Mouse (Mus musculus): ENCODE measurements around the gene Nr2c2. TPM values are rescaled to one million over a fixed set of nuclear protein-coding genes. Genes with fewer than 3 reads are reported as not detected.
A peak's percentile ranks its signal among the peaks of the same experiment; 100 is the strongest.

Gene Nr2c2
- polyA plus RNA-seq, 1 experiment from 2014 or later: 30.1 TPM

- H3K36me3 ChIP-seq (ENCODE audit: control insufficient read depth, insufficient read depth, low read length): no peaks in the 10 kb centered on the region
- H3K9me3 ChIP-seq (ENCODE audit: control insufficient read depth, low read length): no peaks in the 10 kb centered on the region
- peak; percentile 99 for DNase-seq
- peak; percentile 98 for ATAC-seq (ENCODE audit: low FRiP score, low TSS enrichment)
- H3K4me3 ChIP-seq (replicated peaks; ENCODE audit: low read depth, low read length): peak overlapping the region; percentile 89
- H3K27ac ChIP-seq (replicated peaks; ENCODE audit: low read depth, low read length): peak overlapping the region; percentile 98
- peak overlapping the region; percentile 95 for H3K9ac ChIP-seq (replicated peaks; ENCODE audit: low read length)
- peaks cover 29% of the 10 kb centered on the region for H3K4me1 ChIP-seq (ENCODE audit: control insufficient read depth, insufficient read depth, low read length)
- peak overlapping the region; percentile 74 for H3K4me2 ChIP-seq (ENCODE audit: low read length)
- WGBS: under 1% methylated on average over 65 of the region's 81 CpGs
- no peaks in the 10 kb centered on the region for H3K27me3 ChIP-seq (ENCODE audit: control insufficient read depth, insufficient read depth, low read length)
These were observed 738 bp downstream of the Nr2c2 start for GRCm38 (mm10) chr6:92091767-92092489.

GRCm38 (mm10) chr6:92092737-92093136 is 1.5 kb downstream of the Nr2c2 start:
- H3K9me3 ChIP-seq (ENCODE audit: control insufficient read depth, low read length): no peaks in the 10 kb centered on the region
- WGBS: 16% methylated on average over 3 of the region's 3 CpGs
- no peaks in the 10 kb centered on the region for H3K27me3 ChIP-seq (ENCODE audit: control insufficient read depth, insufficient read depth, low read length)
- DNase-seq (peak; percentile 9), ATAC-seq (ENCODE audit: low FRiP score, low TSS enrichment) (no peak)
- H3K36me3 ChIP-seq (ENCODE audit: control insufficient read depth, insufficient read depth, low read length): no peaks in the 10 kb centered on the region
- H3K4me3 ChIP-seq (replicated peaks; ENCODE audit: low read depth, low read length): peak overlapping the region; percentile 89
- H3K4me2 ChIP-seq (ENCODE audit: low read length): peak overlapping the region; percentile 74
- peak overlapping the region; percentile 98 for H3K27ac ChIP-seq (replicated peaks; ENCODE audit: low read depth, low read length)
- peaks cover 29% of the 10 kb centered on the region for H3K4me1 ChIP-seq (ENCODE audit: control insufficient read depth, insufficient read depth, low read length)
- H3K9ac ChIP-seq (replicated peaks; ENCODE audit: low read length): peak overlapping the region; percentile 95

GRCm38 (mm10) chr6:92093869-92094268 is 2.7 kb downstream of the Nr2c2 start:
- Histone ChIP-seq H3K4me1 (ENCODE audit: control insufficient read depth, insufficient read depth, low read length) (peaks cover 29% of the 10 kb centered on the region), H3K4me3 (replicated peaks; ENCODE audit: low read depth, low read length) (no peak overlapping the region), H3K9ac (replicated peaks; ENCODE audit: low read length) (no peak overlapping the region), H3K4me2 (ENCODE audit: low read length) (peak overlapping the region; percentile 74; the same call in 1 of the 2 replicates), H3K9me3 (ENCODE audit: control insufficient read depth, low read length) (no peaks in the 10 kb centered on the region), H3K27ac (replicated peaks; ENCODE audit: low read depth, low read length) (no peak overlapping the region), H3K27me3 (ENCODE audit: control insufficient read depth, insufficient read depth, low read length) (no peaks in the 10 kb centered on the region), H3K36me3 (ENCODE audit: control insufficient read depth, insufficient read depth, low read length) (no peaks in the 10 kb centered on the region)
- DNase-seq (no peak), ATAC-seq (ENCODE audit: low FRiP score, low TSS enrichment) (no peak)
- 98% methylated on average over 2 of the region's 2 CpGs for WGBS

- Histone ChIP-seq H3K4me3 (replicated peaks; ENCODE audit: low read depth, low read length) (no peak overlapping the region), H3K27me3 (ENCODE audit: control insufficient read depth, insufficient read depth, low read length) (no peaks in the 10 kb centered on the region), H3K4me2 (ENCODE audit: low read length) (no peak overlapping the region), H3K27ac (replicated peaks; ENCODE audit: low read depth, low read length) (no peak overlapping the region), H3K4me1 (ENCODE audit: control insufficient read depth, insufficient read depth, low read length) (0 out of 2 replicates have a peak, but pooled peaks cover 4% of the 10 kb centered on the region), H3K36me3 (ENCODE audit: control insufficient read depth, insufficient read depth, low read length) (no peaks in the 10 kb centered on the region), H3K9ac (replicated peaks; ENCODE audit: low read length) (no peak overlapping the region), H3K9me3 (ENCODE audit: control insufficient read depth, low read length) (no peaks in the 10 kb centered on the region)
- ATAC-seq (ENCODE audit: low FRiP score, low TSS enrichment) (no peak), DNase-seq (no peak)
- 66% methylated on average over 2 of the region's 2 CpGs for WGBS
These were observed 9.6 kb downstream of the Nr2c2 start for GRCm38 (mm10) chr6:92100679-92101360.

GRCm38 (mm10) chr6:92124547-92124946 is 33.4 kb downstream of the Nr2c2 start:
- H3K27me3 ChIP-seq (ENCODE audit: control insufficient read depth, insufficient read depth, low read length): no peaks in the 10 kb centered on the region
- no peak overlapping the region for H3K27ac ChIP-seq (replicated peaks; ENCODE audit: low read depth, low read length)
- H3K36me3 ChIP-seq (ENCODE audit: control insufficient read depth, insufficient read depth, low read length): no peaks in the 10 kb centered on the region
- ATAC-seq (ENCODE audit: low FRiP score, low TSS enrichment) (no peak), DNase-seq (no peak)
- no peaks in the 10 kb centered on the region for H3K4me1 ChIP-seq (ENCODE audit: control insufficient read depth, insufficient read depth, low read length)
- H3K4me2 ChIP-seq (ENCODE audit: low read length): no peak overlapping the region
- no peaks in the 10 kb centered on the region for H3K9me3 ChIP-seq (ENCODE audit: control insufficient read depth, low read length)
- no peak overlapping the region for H3K4me3 ChIP-seq (replicated peaks; ENCODE audit: low read depth, low read length)
- no peak overlapping the region for H3K9ac ChIP-seq (replicated peaks; ENCODE audit: low read length)

GRCm38 (mm10) chr6:92126861-92127468 is 35.8 kb downstream of the Nr2c2 start:
- no peak overlapping the region for H3K4me2 ChIP-seq (ENCODE audit: low read length)
- ATAC-seq (ENCODE audit: low FRiP score, low TSS enrichment) (no peak), DNase-seq (no peak)
- no peak overlapping the region for H3K4me3 ChIP-seq (replicated peaks; ENCODE audit: low read depth, low read length)
- no peaks in the 10 kb centered on the region for H3K27me3 ChIP-seq (ENCODE audit: control insufficient read depth, insufficient read depth, low read length)
- H3K9ac ChIP-seq (replicated peaks; ENCODE audit: low read length): no peak overlapping the region
- WGBS: 95% methylated on average over 1 of the region's 1 CpGs
- H3K27ac ChIP-seq (replicated peaks; ENCODE audit: low read depth, low read length): no peak overlapping the region
- H3K36me3 ChIP-seq (ENCODE audit: control insufficient read depth, insufficient read depth, low read length): no peaks in the 10 kb centered on the region
- no peaks in the 10 kb centered on the region for H3K4me1 ChIP-seq (ENCODE audit: control insufficient read depth, insufficient read depth, low read length)
- H3K9me3 ChIP-seq (ENCODE audit: control insufficient read depth, low read length): no peaks in the 10 kb centered on the region

- no peak for DNase-seq
- Histone ChIP-seq H3K4me1 (ENCODE audit: control insufficient read depth, insufficient read depth, low read length) (no peaks in the 10 kb centered on the region), H3K27ac (replicated peaks; ENCODE audit: low read depth, low read length) (no peak overlapping the region), H3K9ac (replicated peaks; ENCODE audit: low read length) (no peak overlapping the region), H3K4me2 (ENCODE audit: low read length) (no peak overlapping the region), H3K9me3 (ENCODE audit: control insufficient read depth, low read length) (no peaks in the 10 kb centered on the region), H3K4me3 (replicated peaks; ENCODE audit: low read depth, low read length) (no peak overlapping the region), H3K36me3 (ENCODE audit: control insufficient read depth, insufficient read depth, low read length) (no peaks in the 10 kb centered on the region), H3K27me3 (ENCODE audit: control insufficient read depth, insufficient read depth, low read length) (no peaks in the 10 kb centered on the region)
- ATAC-seq (ENCODE audit: low FRiP score, low TSS enrichment): no peak
- WGBS: 98% methylated on average over 1 of the region's 1 CpGs
These were observed 40.3 kb downstream of the Nr2c2 start for GRCm38 (mm10) chr6:92131456-92131855.

GRCm38 (mm10) chr6:92132021-92132911 is 41.1 kb downstream of the Nr2c2 start:
- no peaks in the 10 kb centered on the region for H3K9me3 ChIP-seq (ENCODE audit: control insufficient read depth, low read length)

More at GRCm38 (mm10) chr6:92132021-92132911, 41.1 kb downstream of the Nr2c2 start:
- Histone ChIP-seq H3K27ac (replicated peaks; ENCODE audit: low read depth, low read length) (no peak overlapping the region), H3K4me1 (ENCODE audit: control insufficient read depth, insufficient read depth, low read length) (no peaks in the 10 kb centered on the region), H3K4me2 (ENCODE audit: low read length) (no peak overlapping the region), H3K27me3 (ENCODE audit: control insufficient read depth, insufficient read depth, low read length) (no peaks in the 10 kb centered on the region), H3K9ac (replicated peaks; ENCODE audit: low read length) (no peak overlapping the region), H3K36me3 (ENCODE audit: control insufficient read depth, insufficient read depth, low read length) (no peaks in the 10 kb centered on the region), H3K4me3 (replicated peaks; ENCODE audit: low read depth, low read length) (no peak overlapping the region)
- ATAC-seq (ENCODE audit: low FRiP score, low TSS enrichment) (no peak), DNase-seq (no peak)
- 90% methylated on average over 3 of the region's 3 CpGs for WGBS
